In the genomic region with DNA sequence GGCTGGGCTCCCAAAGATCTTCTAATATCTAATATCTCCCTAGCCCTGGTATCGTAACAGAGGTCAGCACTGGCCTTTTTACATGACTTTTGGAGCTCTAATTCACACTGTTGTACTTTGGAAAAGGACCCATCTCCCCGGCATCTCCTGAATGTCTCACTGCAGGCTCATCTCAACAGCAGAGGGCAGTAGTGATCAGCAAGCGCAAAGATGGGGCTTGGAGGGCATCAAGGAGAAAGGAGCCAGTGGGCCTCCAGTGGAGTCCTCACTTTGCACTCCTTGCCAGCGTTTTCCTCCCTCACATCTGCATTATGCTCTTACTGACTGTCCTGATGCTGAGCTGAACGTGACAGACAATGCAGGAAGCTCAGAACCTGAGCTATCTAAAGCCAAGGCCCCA, we compare ENCODE assay signal across 8 mouse cellular contexts. TPM values are rescaled to one million over a fixed set of nuclear protein-coding genes. Genes with fewer than 3 reads are reported as not detected.
DNase-seq lines count a peak whose midpoint lies in the region; TF ChIP-seq lines count a peak whose summit lies in the region.
"Had no signal": no experiment of that assay in that cellular context is flagged by ENCODE, and none has a peak within 500 bp of the region (broad histone marks: within the 10 kb centered on the region; RNA-seq: fewer than 3 reads in every experiment).

No protein-coding gene starts in this region.

- peak; percentile 70 for DNase-seq in kidney, postnatal 10 days
- DNase-seq in kidney, adult 9 months: no peak
- peak; percentile 16 for DNase-seq in 416B (ENCODE audit: low read depth)
- peak; percentile 45 for DNase-seq in CH12.LX (ENCODE audit: extremely low read depth)
- peak; percentile 68 for DNase-seq in testis, postnatal 10 days (ENCODE audit: low spot score)
- DNase-seq in thymus, postnatal 14 days: no peak

- no peaks in the 10 kb centered on the region for H3K9me3 ChIP-seq in CH12.LX (replicated peaks; ENCODE audit: low read length)

- in situ Hi-C loops in CH12.LX (cut with MboI; ENCODE audit: low pct_ligation_motif_present, low pct_unique_long_range_greater_than_20kb, low sequenced_read_pairs): loop anchor here (10.0 kb wide), 1 partner anchor 102 kb away; no protein-coding TSS in a partner anchor

- no peak overlapping the region for H3K9ac ChIP-seq in CH12.LX (ENCODE audit: insufficient read depth, low read depth)

- peaks cover 5 to 28% of the 10 kb centered on the region in 2 experiments for H3K4me1 ChIP-seq in CH12.LX (ENCODE audit: control insufficient read depth in 1 of 2, insufficient read depth in 2 of 2)
- no peaks in the 10 kb centered on the region for H3K4me1 ChIP-seq in embryonic fibroblast, embryonic 13.5 days (ENCODE audit: control insufficient read depth, insufficient read depth, low read length)

- no peak for TF ChIP-seq POLR2A in CH12.LX (IDR thresholded peaks at IDR 0.05; ENCODE audit: low read depth, low read length)
- TF ChIP-seq POLR2A in embryonic fibroblast, embryonic 13.5 days (IDR thresholded peaks at IDR 0.05; ENCODE audit: low read depth, low read length): no peak

- no peak overlapping the region for H3K27ac ChIP-seq in CH12.LX (ENCODE audit: insufficient read depth, low read depth)
- H3K27ac ChIP-seq in embryonic fibroblast, embryonic 13.5 days (ENCODE audit: insufficient read depth, low read length): no peak overlapping the region

- no peak for TF ChIP-seq EP300 in CH12.LX (IDR thresholded peaks at IDR 0.05; ENCODE audit: low read length)

- no peaks in the 10 kb centered on the region for H3K36me3 ChIP-seq in CH12.LX (replicated peaks in 1 of 2; ENCODE audit: control insufficient read depth in 1 of 2, insufficient read depth in 1 of 2, low read length in 1 of 2)

- no peak overlapping the region for H3K4me2 ChIP-seq in CH12.LX (ENCODE audit: insufficient read depth, low read depth, poor library complexity, severe bottlenecking)

- no peaks in the 10 kb centered on the region for H3K79me2 ChIP-seq in CH12.LX (replicated peaks; ENCODE audit: control insufficient read depth, extremely low read depth, insufficient read depth, poor library complexity, severe bottlenecking)

- peak; percentile 51 for TF ChIP-seq RAD21 in CH12.LX (IDR thresholded peaks at IDR 0.05; ENCODE audit: low read depth, low read length)

- peaks cover 2% of the 10 kb centered on the region for H3K27me3 ChIP-seq in CH12.LX (replicated peaks)

- peak; percentile 12 to 72; a peak in 2 of 4 replicates for TF ChIP-seq CTCF in CH12.LX (conservative IDR thresholded peaks at IDR 0.05 in 1 of 2, IDR thresholded peaks at IDR 0.05 in 1 of 2; ENCODE audit: low read depth in 2 of 2, low read length in 2 of 2)
- TF ChIP-seq CTCF in embryonic fibroblast, embryonic 13.5 days (IDR thresholded peaks at IDR 0.05; ENCODE audit: borderline replicate concordance, insufficient read depth, low read length): peak; percentile 47; the same call in 1 of the 2 replicates

- H3K4me3 ChIP-seq in CH12.LX (replicated peaks in 1 of 3; ENCODE audit: low read depth in 2 of 3, low read length in 2 of 3, poor library complexity in 1 of 3): no peak overlapping the region
- no peak overlapping the region for H3K4me3 ChIP-seq in embryonic fibroblast, embryonic 13.5 days (ENCODE audit: insufficient read depth, low read length)

- dilution Hi-C loops in CH12.LX (cut with MboI; ENCODE audit: extremely low pct_ligation_motif_present, extremely low pct_unique_long_range_greater_than_20kb, low sequenced_read_pairs): no loop called here

TF ChIP-seq in CH12.LX, 34 proteins besides CTCF, POLR2A, EP300 and RAD21:
- no peak for TF ChIP-seq IRF4 (IDR thresholded peaks at IDR 0.05; ENCODE audit: low read depth, low read length)
- TF ChIP-seq UBTF (IDR thresholded peaks at IDR 0.05; ENCODE audit: low read depth, low read length): no peak
- no peak for TF ChIP-seq GABPA (IDR thresholded peaks at IDR 0.05; ENCODE audit: insufficient replicate concordance, low read depth, low read length)
- TF ChIP-seq SMC3 (IDR thresholded peaks at IDR 0.05; ENCODE audit: low read depth, low read length): peak; percentile 73
- TF ChIP-seq JUND (conservative IDR thresholded peaks at IDR 0.05; ENCODE audit: low read depth, low read length): no peak

RNA-seq across cellular contexts. Expression of a gene that starts 19.9 kb away (rescaled TPM):
- total RNA-seq in CH12.LX (2012; rRNA removed) (0.04 TPM in 1 of 2 replicates, not detected in the other), CH12.LX (2014; rRNA removed) (not detected in 2 replicates)
- polyA plus RNA-seq in CH12.LX (2012; ENCODE audit: insufficient read length, low read depth): 0.12 TPM in 1 of 2 replicates, not detected in the other
- 13.0 and 17.1 TPM in 2 replicates for polyA plus RNA-seq in embryonic fibroblast, embryonic 13.5 days (2011; ENCODE audit: insufficient read length, low read depth, missing spikeins)

RNA-seq across cellular contexts. Expression of a gene that starts 43.3 kb away (rescaled TPM):
- total RNA-seq in CH12.LX (2012; rRNA removed) (1.8 and 2.3 TPM in 2 replicates), CH12.LX (2014; rRNA removed) (1.1 and 1.9 TPM in 2 replicates)
- polyA plus RNA-seq in CH12.LX (2012; ENCODE audit: insufficient read length, low read depth): 1.7 TPM in 2 replicates
- not detected in 2 replicates for polyA plus RNA-seq in embryonic fibroblast, embryonic 13.5 days (2011; ENCODE audit: insufficient read length, low read depth, missing spikeins)
- total RNA-seq: layer of hippocampus, postnatal 36 days had no signal

Comparison
In these comparisons a context has a peak if more than half of its experiments do, and no peak if none do; other contexts are left out.
1. DNase-seq: peak in kidney, postnatal 10 days (single experiment), 416B (single experiment), CH12.LX (single experiment) and testis, postnatal 10 days (single experiment); none in kidney, adult 9 months (single experiment) and thymus, postnatal 14 days (single experiment).
2. RNA of a gene that starts 19.9 kb away (polyA plus RNA-seq): 13.0 to 17.1 TPM in embryonic fibroblast, embryonic 13.5 days; 0.12 TPM in CH12.LX; every median in the first group is over 10 times any median in the second.